Mouse (Mus musculus): Measurements from ENCODE around the gene Ntn5. TPM values are rescaled to one million over a fixed set of nuclear protein-coding genes. Genes with fewer than 3 reads are reported as not detected.

Ntn5 gene
- total and polyA plus RNA-seq, 3 experiments, result 0.18 to 0.47 (median 0.26) TPM

GRCm38 (mm10) chr7:45723781-45724180 is 40.0 kb downstream of the Ntn5 start:
- peaks cover under 1% of the 10 kb centered on the region for H3K4me1 ChIP-seq (ENCODE audit: control insufficient read depth, insufficient read depth, low read length)
- no peak for TF ChIP-seq EP300 (IDR thresholded peaks at IDR 0.05; ENCODE audit: insufficient read depth, low read depth, low read length)
- no peak for TF ChIP-seq POLR2A (IDR thresholded peaks at IDR 0.05; ENCODE audit: insufficient read depth, low read depth, low read length)
- no peak for TF ChIP-seq CTCF (IDR thresholded peaks at IDR 0.05)

DNA sequence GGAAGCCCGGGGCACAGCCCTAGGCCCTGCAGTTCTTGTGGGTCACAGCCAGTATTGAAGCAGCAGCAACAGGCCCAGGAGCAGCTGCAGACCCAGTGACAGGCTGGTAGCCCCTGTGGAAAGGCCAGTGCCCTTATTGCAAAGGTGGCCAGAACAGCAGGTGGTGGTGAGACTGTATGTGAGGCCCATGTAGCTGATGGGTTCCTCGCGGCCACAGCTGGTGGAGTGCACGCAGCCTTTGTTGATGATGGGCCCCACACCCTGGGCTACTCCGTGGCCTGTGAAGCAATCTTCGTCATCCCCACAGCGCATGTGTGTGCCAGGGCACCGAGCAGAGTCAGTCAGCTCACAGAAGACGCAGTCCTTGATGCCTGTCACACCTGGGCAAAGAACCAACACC is 41.3 kb downstream of the Ntn5 start:
- Histone ChIP-seq H3K4me1 (ENCODE audit: control insufficient read depth, insufficient read depth, low read length) (no peaks in the 10 kb centered on the region), H3K79me2 (replicated peaks; ENCODE audit: control insufficient read depth, insufficient read depth, low read length) (no peaks in the 10 kb centered on the region), H3K9ac (ENCODE audit: low read depth, low read length) (no peak overlapping the region), H3K27ac (no peak overlapping the region), H3K27me3 (ENCODE audit: control insufficient read depth, insufficient read depth, low read length) (no peaks in the 10 kb centered on the region), H3K36me3 (ENCODE audit: control insufficient read depth, insufficient read depth, low read length) (no peaks in the 10 kb centered on the region), H3K4me3 (no peak overlapping the region)
- 86% methylated on average over 9 of the region's 9 CpGs for WGBS
- no peak for DNase-seq
- intact Hi-C loops (cut with DNase I), result no loop called here
- TF ChIP-seq CTCF (IDR thresholded peaks at IDR 0.05) (no peak), EP300 (IDR thresholded peaks at IDR 0.05; ENCODE audit: insufficient read depth, low read depth, low read length) (no peak), POLR2A (IDR thresholded peaks at IDR 0.05; ENCODE audit: insufficient read depth, low read depth, low read length) (no peak)

More at GRCm38 (mm10) chr7:45723781-45724180, 40.0 kb downstream of the Ntn5 start:
- H3K4me3 ChIP-seq, result no peak overlapping the region
- peaks cover 2% of the 10 kb centered on the region for H3K36me3 ChIP-seq (ENCODE audit: control insufficient read depth, insufficient read depth, low read length)
- no peaks in the 10 kb centered on the region for H3K79me2 ChIP-seq (replicated peaks; ENCODE audit: control insufficient read depth, insufficient read depth, low read length)
- H3K27ac ChIP-seq, result no peak overlapping the region
- H3K9ac ChIP-seq (ENCODE audit: low read depth, low read length), result no peak overlapping the region
- DNase-seq, result no peak
- intact Hi-C loops (cut with DNase I), result loop anchor here (5.0 kb wide), 1 partner anchor 84 kb away; no protein-coding TSS in a partner anchor
- H3K27me3 ChIP-seq (ENCODE audit: control insufficient read depth, insufficient read depth, low read length), result no peaks in the 10 kb centered on the region
- 92% methylated on average over 14 of the region's 14 CpGs for WGBS

GRCm38 (mm10) chr7:45725713-45726112 is 41.9 kb downstream of the Ntn5 start, which contains the start of gene Spaca4:
Gene Spaca4, minus strand, starts transcription at chr7:45725813.
- no peak for DNase-seq
- Histone ChIP-seq H3K4me1 (ENCODE audit: control insufficient read depth, insufficient read depth, low read length) (no peaks in the 10 kb centered on the region), H3K79me2 (replicated peaks; ENCODE audit: control insufficient read depth, insufficient read depth, low read length) (no peaks in the 10 kb centered on the region), H3K4me3 (no peak within 1 kb of the TSS), H3K27me3 (ENCODE audit: control insufficient read depth, insufficient read depth, low read length) (no peaks in the 10 kb centered on the region), H3K9ac (ENCODE audit: low read depth, low read length) (no peak within 1 kb of the TSS), H3K36me3 (ENCODE audit: control insufficient read depth, insufficient read depth, low read length) (no peaks in the 10 kb centered on the region), H3K27ac (no peak within 1 kb of the TSS)
- intact Hi-C loops (cut with DNase I), result no loop called here
- WGBS, result 89% methylated on average over 11 of the region's 11 CpGs
- TF ChIP-seq POLR2A (IDR thresholded peaks at IDR 0.05; ENCODE audit: insufficient read depth, low read depth, low read length), result no peak
- no peak for TF ChIP-seq EP300 (IDR thresholded peaks at IDR 0.05; ENCODE audit: insufficient read depth, low read depth, low read length)
- TF ChIP-seq CTCF (IDR thresholded peaks at IDR 0.05), result no peak

DNA sequence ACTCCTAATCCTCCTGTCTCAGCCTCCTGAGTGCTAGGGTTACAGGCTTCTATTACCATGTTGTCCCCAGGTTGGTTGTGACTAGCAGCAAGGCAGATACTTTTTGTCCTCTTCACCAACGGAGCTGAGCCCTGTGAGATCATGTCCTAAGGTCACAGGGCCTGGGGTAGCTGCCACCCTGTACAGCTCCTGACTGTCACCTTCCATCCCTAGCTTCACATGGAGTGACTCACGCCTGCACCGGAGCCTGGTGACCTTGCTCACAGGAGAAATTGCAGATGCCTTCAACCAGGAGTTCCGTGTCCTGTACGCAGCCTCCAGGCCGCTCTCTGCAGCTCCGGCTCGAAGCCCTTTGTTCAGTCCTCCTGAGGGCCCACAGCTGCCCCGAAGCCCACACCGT is 42.6 kb downstream of the Ntn5 start:
- Histone ChIP-seq H3K27me3 (ENCODE audit: control insufficient read depth, insufficient read depth, low read length) (no peaks in the 10 kb centered on the region), H3K4me3 (no peak overlapping the region), H3K36me3 (ENCODE audit: control insufficient read depth, insufficient read depth, low read length) (no peaks in the 10 kb centered on the region), H3K27ac (no peak overlapping the region), H3K79me2 (replicated peaks; ENCODE audit: control insufficient read depth, insufficient read depth, low read length) (no peaks in the 10 kb centered on the region), H3K4me1 (ENCODE audit: control insufficient read depth, insufficient read depth, low read length) (no peaks in the 10 kb centered on the region), H3K9ac (ENCODE audit: low read depth, low read length) (no peak overlapping the region)
- DNase-seq, result no peak
- 92% methylated on average over 10 of the region's 10 CpGs for WGBS
- intact Hi-C loops (cut with DNase I), result no loop called here
- no peak for TF ChIP-seq EP300 (IDR thresholded peaks at IDR 0.05; ENCODE audit: insufficient read depth, low read depth, low read length)
- TF ChIP-seq POLR2A (IDR thresholded peaks at IDR 0.05; ENCODE audit: insufficient read depth, low read depth, low read length), result no peak
- no peak for TF ChIP-seq CTCF (IDR thresholded peaks at IDR 0.05)

- no peak for DNase-seq
- H3K4me3 ChIP-seq, result no peak overlapping the region
- no peaks in the 10 kb centered on the region for H3K79me2 ChIP-seq (replicated peaks; ENCODE audit: control insufficient read depth, insufficient read depth, low read length)
- H3K36me3 ChIP-seq (ENCODE audit: control insufficient read depth, insufficient read depth, low read length), result no peaks in the 10 kb centered on the region
- H3K9ac ChIP-seq (ENCODE audit: low read depth, low read length), result no peak overlapping the region
- H3K27me3 ChIP-seq (ENCODE audit: control insufficient read depth, insufficient read depth, low read length), result no peaks in the 10 kb centered on the region
- intact Hi-C loops (cut with DNase I), result no loop called here
- no peaks in the 10 kb centered on the region for H3K4me1 ChIP-seq (ENCODE audit: control insufficient read depth, insufficient read depth, low read length)
- H3K27ac ChIP-seq, result no peak overlapping the region
- TF ChIP-seq EP300 (IDR thresholded peaks at IDR 0.05; ENCODE audit: insufficient read depth, low read depth, low read length), result no peak
- WGBS, result 71% methylated on average over 3 of the region's 3 CpGs
Observed at GRCm38 (mm10) chr7:45727625-45728024, 43.8 kb downstream of the Ntn5 start.

DNA sequence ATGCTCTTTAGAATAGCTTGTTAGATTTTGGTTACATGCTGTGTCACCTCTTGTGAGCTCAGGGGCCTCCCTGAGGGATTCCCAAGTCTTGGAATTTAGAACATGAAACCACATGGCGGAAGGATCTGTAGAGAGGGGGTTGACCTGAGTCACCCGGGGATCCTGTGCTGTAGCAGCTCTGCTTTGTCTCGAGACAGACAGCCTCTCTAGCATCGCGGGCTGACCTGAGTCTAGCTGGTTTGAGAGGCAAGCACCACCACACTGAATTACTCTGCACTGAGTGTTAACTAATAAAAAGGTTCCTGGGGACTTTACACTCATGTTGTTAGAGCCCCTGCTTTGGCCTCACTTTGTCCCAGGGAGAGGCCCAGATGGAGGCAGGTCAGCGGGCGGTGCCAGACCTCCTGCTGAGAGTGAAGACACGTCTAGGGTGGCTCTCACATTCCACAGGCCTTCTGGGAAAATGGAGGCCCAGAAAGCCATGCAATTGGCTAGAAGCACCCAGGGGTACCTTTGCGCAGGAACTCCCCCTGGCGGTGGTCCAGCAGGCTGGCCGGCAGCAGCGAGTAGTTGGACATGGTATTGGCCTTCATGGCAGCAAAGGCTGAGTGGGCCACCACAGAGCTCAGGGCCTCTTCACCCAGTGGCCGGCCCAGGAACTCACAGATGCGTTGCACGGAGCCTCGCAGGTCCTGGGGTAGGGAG is 47.1 kb downstream of the Ntn5 start:
- Histone ChIP-seq H3K9ac (ENCODE audit: low read depth, low read length) (no peak overlapping the region), H3K27ac (no peak overlapping the region), H3K4me1 (ENCODE audit: control insufficient read depth, insufficient read depth, low read length) (no peaks in the 10 kb centered on the region), H3K27me3 (ENCODE audit: control insufficient read depth, insufficient read depth, low read length) (no peaks in the 10 kb centered on the region), H3K79me2 (replicated peaks; ENCODE audit: control insufficient read depth, insufficient read depth, low read length) (no peaks in the 10 kb centered on the region), H3K36me3 (ENCODE audit: control insufficient read depth, insufficient read depth, low read length) (no peaks in the 10 kb centered on the region), H3K4me3 (no peak overlapping the region)
- DNase-seq, result no peak
- 29% methylated on average over 16 of the region's 16 CpGs for WGBS
- TF ChIP-seq CTCF (IDR thresholded peaks at IDR 0.05), result peak; percentile 35
- no peak for TF ChIP-seq POLR2A (IDR thresholded peaks at IDR 0.05; ENCODE audit: insufficient read depth, low read depth, low read length)
- intact Hi-C loops (cut with DNase I), result no loop called here
